Mouse (Mus musculus): ENCODE measurements at regions not wholly inside any gene's neighbourhood (a gene's known extent, or its start where the extent isn't known, plus 50 kb on each side); places are given as distances from the start of the nearest gene placed in this dataset.
"Not testable (repeated sequence)": the region's sequence is repeated elsewhere in the genome, so short reads cannot be mapped to it uniquely, and the experiment has no call there.

DNA sequence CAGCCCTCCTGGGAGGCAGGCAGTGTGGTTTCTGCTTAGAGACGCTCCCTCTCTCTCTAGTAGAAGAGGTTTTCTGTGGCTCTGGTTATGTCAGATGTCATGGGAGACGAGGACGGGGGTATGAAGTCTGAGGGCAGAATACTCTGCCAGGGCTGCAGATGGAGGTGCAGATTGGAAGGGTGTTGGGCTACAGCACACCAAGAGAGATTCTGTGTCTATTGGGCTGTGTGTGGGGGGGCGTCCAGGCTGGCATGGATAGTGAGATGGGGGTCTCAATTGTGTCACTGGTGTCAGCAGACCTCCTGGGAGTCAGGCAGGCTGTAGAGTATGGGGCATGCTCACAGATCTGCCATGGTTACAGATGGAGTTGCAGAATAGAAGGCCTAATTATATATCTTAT, 1777.3 kb upstream of the Cdh9 start:
- Histone ChIP-seq H3K9me3 (replicated peaks) (no peaks in the 10 kb centered on the region), H3K4me3 (replicated peaks) (no peak overlapping the region), H3K27me3 (replicated peaks) (no peaks in the 10 kb centered on the region), H3K4me1 (no peaks in the 10 kb centered on the region), H3K4me2 (no peak overlapping the region), H3K27ac (replicated peaks) (no peak overlapping the region), H3K36me3 (no peaks in the 10 kb centered on the region), H3K9ac (replicated peaks) (no peak overlapping the region)
- 74% methylated on average over 4 of the region's 4 CpGs for WGBS
- ATAC-seq (ENCODE audit: low FRiP score) = no peak

GRCm38 (mm10) chr15:14982227-14982626, 1746.3 kb upstream of the Cdh9 start:
- no peaks in the 10 kb centered on the region for H3K27me3 ChIP-seq (replicated peaks)

GRCm38 (mm10) chr15:15019352-15019751, 1709.2 kb upstream of the Cdh9 start:
- ATAC-seq (ENCODE audit: low FRiP score); H3K36me3 ChIP-seq; H3K4me2 ChIP-seq; H3K9ac ChIP-seq (replicated peaks); H3K27me3 ChIP-seq (replicated peaks); H3K27ac ChIP-seq (replicated peaks); H3K9me3 ChIP-seq (replicated peaks); H3K4me3 ChIP-seq (replicated peaks); H3K4me1 ChIP-seq: not testable (repeated sequence)
- WGBS = 51% methylated on average over 2 of the region's 2 CpGs

More at GRCm38 (mm10) chr15:14982227-14982626, 1746.3 kb upstream of the Cdh9 start:
- Histone ChIP-seq H3K36me3 (no peaks in the 10 kb centered on the region), H3K27ac (replicated peaks) (no peak overlapping the region), H3K4me2 (no peak overlapping the region), H3K4me3 (replicated peaks) (no peak overlapping the region), H3K4me1 (no peaks in the 10 kb centered on the region), H3K9ac (replicated peaks) (no peak overlapping the region), H3K9me3 (replicated peaks) (no peaks in the 10 kb centered on the region)
- peak; percentile 63 for ATAC-seq (ENCODE audit: low FRiP score)
- 51% methylated on average over 3 of the region's 3 CpGs for WGBS

All from neural tube, embryonic 15.5 days (tissue).